Mouse (Mus musculus) kidney, embryonic 15.5 days (tissue): ENCODE measurements around the gene Smarcd2. TPM values are rescaled to one million over a fixed set of nuclear protein-coding genes. Genes with fewer than 3 reads are reported as not detected.
A peak's percentile ranks its signal among the peaks of the same experiment; 100 is the strongest.
"Not testable (repeated sequence)": the region's sequence is repeated elsewhere in the genome, so short reads cannot be mapped to it uniquely, and the experiment has no call there.

Source experiments
- ATAC-seq: fragments of 200-750 bp; cut with Nextera tagmentation; replicated peaks from 2 replicates; pipeline ENCODE4 v1.8.0; 2017; ENCODE audit warnings: moderate TSS enrichment; ENCODE audit not compliant: low FRiP score
- H3K27ac ChIP-seq: fragments of 300-500 bp; sonication (generic); 2 replicates; pipeline ENCODE4 v1.5.1; 2015; ENCODE audit warnings: mild to moderate bottlenecking, inconsistent platforms
- H3K27me3 ChIP-seq: fragments of 300-500 bp; sonication (generic); 2 replicates; pipeline ENCODE4 v1.6.1; 2015; ENCODE audit warnings: inconsistent platforms
- H3K36me3 ChIP-seq: fragments of 300-500 bp; sonication (generic); 2 replicates; pipeline ENCODE4 v1.6.1; 2015; ENCODE audit warnings: inconsistent platforms
- H3K4me1 ChIP-seq: fragments of 300-500 bp; sonication (generic); 2 replicates; pipeline ENCODE4 v1.6.1; 2015; ENCODE audit warnings: inconsistent platforms
- H3K4me2 ChIP-seq: fragments of 300-500 bp; sonication (generic); 2 replicates; pipeline ENCODE4 v1.6.1; 2015; ENCODE audit warnings: moderate library complexity, mild to moderate bottlenecking, inconsistent platforms
- H3K4me3 ChIP-seq: fragments of 300-500 bp; sonication (generic); replicated peaks from 2 replicates; pipeline ENCODE4 v1.5.1; 2015; ENCODE audit warnings: mild to moderate bottlenecking, inconsistent platforms
- H3K9ac ChIP-seq: fragments of 300-500 bp; sonication (generic); 2 replicates; pipeline ENCODE4 v1.6.1; 2015; ENCODE audit warnings: mild to moderate bottlenecking, inconsistent platforms
- H3K9me3 ChIP-seq: fragments of 300-500 bp; sonication (generic); replicated peaks from 2 replicates; pipeline ENCODE4 v1.6.1; 2016; ENCODE audit warnings: inconsistent platforms
- WGBS: fragments of 180-500 bp; shearing (Covaris S2); methylation state at CpG from one replicate; pipeline ENCODE4 v1.1.7; 2015; ENCODE audit warnings: mixed read lengths; 5-methylcytosine and 5-hydroxymethylcytosine counted together
- polyA plus RNA-seq: library from polyadenylated mRNA; unstranded; fragments of >200 nt; fragmentation: Nextera tagmentation; extraction: Ambion mirVana; gene quantifications from 2 replicates; pipeline ENCODE4 v1.2.1, GENCODE M21; 2015

The Smarcd2 gene
- polyA plus RNA-seq, 1 experiment from 2014 or later, result 57.8 TPM

DNA sequence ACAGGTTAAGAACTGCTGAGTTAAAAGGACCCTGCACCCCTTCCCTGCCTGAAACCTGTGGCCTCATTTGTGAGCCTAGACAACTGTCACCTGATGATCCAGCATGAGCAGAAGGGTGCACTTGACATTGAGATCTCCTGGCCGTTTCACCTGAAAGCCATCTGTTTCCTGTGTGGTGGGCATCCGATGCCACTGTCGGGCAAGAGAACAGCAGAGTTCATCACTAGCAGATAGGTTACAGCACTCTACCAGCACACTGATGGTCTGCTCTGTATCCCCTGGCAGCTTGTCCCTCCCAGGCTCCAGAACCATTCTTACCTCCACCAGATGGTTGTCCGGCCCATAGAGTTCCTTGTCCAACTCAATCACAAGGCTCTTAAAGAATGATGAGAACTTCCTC is 7.2 kb downstream of the Smarcd2 start:
- Histone ChIP-seq H3K4me1 (peaks cover 36% of the 10 kb centered on the region), H3K27me3 (no peaks in the 10 kb centered on the region), H3K4me3 (no peak overlapping the region), H3K9me3 (no peaks in the 10 kb centered on the region), H3K4me2 (no peak overlapping the region), H3K36me3 (peaks cover 78% of the 10 kb centered on the region), H3K9ac (no peak overlapping the region), H3K27ac (no peak overlapping the region)
- 86% methylated on average over 4 of the region's 4 CpGs for WGBS
- no peak for ATAC-seq

DNA sequence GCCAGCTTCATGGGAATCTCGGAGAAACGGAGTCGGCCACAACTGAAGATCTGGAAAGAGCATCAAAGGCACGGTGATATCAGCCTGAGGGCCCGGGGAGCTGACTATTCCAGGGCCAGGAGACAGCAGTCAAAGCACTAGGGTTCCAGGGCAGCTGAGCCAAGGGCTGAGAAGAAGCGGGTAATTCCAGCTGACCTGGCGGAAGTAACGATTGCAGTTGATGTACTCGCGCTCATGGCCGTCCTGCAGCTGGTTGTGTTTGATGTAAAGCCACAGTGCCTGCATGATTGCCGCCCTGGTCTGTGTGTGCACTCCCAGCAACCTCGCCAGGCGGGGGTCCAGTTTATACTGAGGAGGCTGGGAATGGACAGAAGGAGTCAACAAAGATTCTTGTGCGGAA is 7.8 kb downstream of the Smarcd2 start:
- WGBS, result 89% methylated on average over 15 of the region's 15 CpGs
- no peaks in the 10 kb centered on the region for H3K27me3 ChIP-seq
- no peak for ATAC-seq
- H3K9me3 ChIP-seq, result no peaks in the 10 kb centered on the region
- no peak overlapping the region for H3K27ac ChIP-seq
- H3K4me1 ChIP-seq, result peaks cover 31% of the 10 kb centered on the region
- no peak overlapping the region for H3K4me3 ChIP-seq
- H3K9ac ChIP-seq, result no peak overlapping the region
- peaks cover 76% of the 10 kb centered on the region for H3K36me3 ChIP-seq
- no peak overlapping the region for H3K4me2 ChIP-seq

DNA sequence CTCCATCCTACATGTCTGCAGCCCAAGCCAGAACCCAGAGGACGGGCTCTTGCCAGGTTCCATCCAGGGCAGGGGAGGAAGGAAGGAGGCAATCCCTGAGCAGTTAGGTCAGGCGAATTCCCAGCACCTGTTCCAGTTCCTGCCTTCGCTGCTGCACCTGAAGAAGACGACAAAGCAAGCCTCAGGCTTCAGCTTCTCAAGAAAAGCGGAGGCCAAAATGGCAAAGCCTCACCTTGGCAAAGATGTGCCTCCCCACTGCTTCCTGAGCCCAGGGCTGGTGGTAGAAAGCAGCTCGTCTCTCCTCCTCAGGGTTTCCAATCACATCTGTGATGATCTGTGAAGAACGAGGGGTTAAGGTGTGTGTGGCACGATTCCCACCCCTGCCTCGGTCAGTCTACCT is 8.8 kb downstream of the Smarcd2 start:
- Histone ChIP-seq H3K4me2 (no peak overlapping the region), H3K27ac (no peak overlapping the region), H3K36me3 (peaks cover 85% of the 10 kb centered on the region), H3K4me3 (no peak overlapping the region), H3K27me3 (no peaks in the 10 kb centered on the region), H3K9ac (no peak overlapping the region), H3K9me3 (no peaks in the 10 kb centered on the region), H3K4me1 (peaks cover 25% of the 10 kb centered on the region)
- ATAC-seq, result no peak
- 89% methylated on average over 9 of the region's 9 CpGs for WGBS

DNA sequence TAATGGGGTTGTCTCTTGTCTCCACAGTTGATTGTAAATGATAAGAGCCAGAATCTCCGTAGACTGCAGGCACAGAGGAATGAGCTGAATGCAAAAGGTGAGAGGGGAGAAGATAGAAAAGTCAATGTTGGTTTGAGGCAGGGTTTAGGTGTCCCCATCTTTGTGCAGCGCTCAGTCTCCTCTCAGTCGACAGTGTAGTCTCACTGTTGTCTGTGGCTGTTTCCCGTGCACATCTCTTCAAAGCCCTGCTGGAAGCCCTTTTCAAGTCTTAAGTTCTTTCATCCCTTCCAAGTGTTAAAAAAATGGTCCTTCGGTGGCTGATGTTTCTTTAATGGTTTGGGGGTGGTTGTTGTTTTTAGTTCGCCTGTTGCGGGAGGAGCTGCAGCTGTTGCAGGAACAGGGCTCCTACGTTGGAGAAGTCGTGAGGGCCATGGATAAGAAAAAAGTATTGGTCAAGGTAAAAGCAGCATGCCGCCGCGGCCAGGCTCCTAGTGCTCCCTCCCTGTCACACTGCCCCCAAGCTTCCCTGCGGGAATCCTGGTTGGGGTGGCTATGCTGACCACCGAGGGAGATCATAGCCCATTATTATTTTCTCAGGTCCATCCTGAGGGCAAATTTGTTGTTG is 11.8 kb downstream of the Smarcd2 start:
- H3K4me2 ChIP-seq, result no peak overlapping the region
- H3K9ac ChIP-seq, result no peak overlapping the region
- H3K36me3 ChIP-seq, result peaks cover 82% of the 10 kb centered on the region
- H3K4me3 ChIP-seq, result no peak overlapping the region
- WGBS, result 60% methylated on average over 14 of the region's 14 CpGs
- no peaks in the 10 kb centered on the region for H3K27me3 ChIP-seq
- H3K4me1 ChIP-seq, result peaks cover 16% of the 10 kb centered on the region
- H3K9me3 ChIP-seq, result no peaks in the 10 kb centered on the region
- no peak overlapping the region for H3K27ac ChIP-seq
- ATAC-seq, result no peak

DNA sequence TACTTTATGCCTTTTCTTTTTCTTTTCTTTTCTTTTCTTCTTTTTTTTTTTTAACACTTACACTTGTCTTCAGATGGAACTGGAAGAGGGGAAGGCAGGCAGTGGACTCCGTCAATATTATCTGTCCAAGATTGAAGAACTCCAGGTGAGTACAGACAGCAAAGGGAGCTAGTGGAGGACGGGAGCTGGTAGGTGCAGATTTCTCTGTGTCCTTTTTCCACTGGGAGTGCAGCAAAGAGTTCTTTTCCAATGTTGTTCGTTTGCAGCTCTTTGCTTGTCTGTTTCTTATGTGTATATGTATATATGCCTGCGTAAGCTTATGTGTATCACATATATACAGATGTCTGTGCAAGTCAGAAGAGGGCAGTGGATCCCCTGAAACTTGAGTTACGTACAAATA is 16.0 kb downstream of the Smarcd2 start:
- peak overlapping the region; percentile 73 for H3K4me3 ChIP-seq
- no peaks in the 10 kb centered on the region for H3K27me3 ChIP-seq
- peak overlapping the region; percentile 81; the same call in 1 of the 2 replicates for H3K27ac ChIP-seq
- ATAC-seq, result no peak
- peak overlapping the region; percentile 84 for H3K9ac ChIP-seq
- 67% methylated on average over 5 of the region's 5 CpGs for WGBS
- H3K4me2 ChIP-seq, result peak overlapping the region; percentile 87
- H3K9me3 ChIP-seq, result no peaks in the 10 kb centered on the region
- peaks cover 28% of the 10 kb centered on the region for H3K4me1 ChIP-seq
- H3K36me3 ChIP-seq, result peaks cover 70% of the 10 kb centered on the region

DNA sequence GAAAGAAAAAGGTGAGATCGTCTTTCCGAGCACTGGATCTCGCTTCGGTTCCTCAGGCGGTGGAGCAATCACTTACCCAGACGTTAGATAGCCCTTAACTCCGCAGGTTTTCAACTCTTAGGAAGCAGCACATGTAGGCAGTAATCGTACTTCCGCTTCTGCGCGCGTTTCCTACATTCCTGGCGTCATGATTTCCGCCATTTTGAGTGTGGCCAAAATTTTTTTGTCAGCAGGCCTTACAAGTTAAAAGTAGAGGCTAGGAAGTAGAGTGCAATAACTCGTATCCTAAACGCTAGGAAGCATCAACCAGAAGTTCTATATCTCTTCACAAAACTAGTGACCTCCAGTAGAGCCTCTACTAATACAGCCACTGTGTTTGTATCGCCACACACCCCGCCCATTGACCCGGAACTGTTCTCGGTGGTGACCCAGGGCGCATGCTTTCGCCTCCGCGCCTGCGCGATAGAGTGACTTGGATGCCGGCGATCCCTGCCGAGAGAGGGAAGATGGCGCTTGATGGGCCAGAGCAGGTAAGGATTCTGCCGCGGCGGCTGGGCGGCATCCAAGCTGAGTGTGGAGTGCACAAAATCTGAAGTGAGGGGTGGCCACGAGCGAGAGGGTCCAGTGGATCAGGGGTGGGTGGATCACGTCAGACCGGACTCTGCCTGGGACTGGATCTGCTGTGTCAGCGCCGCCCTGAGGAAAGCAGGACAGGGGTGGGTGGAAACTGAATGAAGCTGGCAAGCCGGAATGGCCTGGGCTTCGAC is 16.9 kb downstream of the Smarcd2 start, which contains the start of the genes Ftsj3 and Psmc5:
Ftsj3 (minus strand) TSS at position 395 of the 767 bp plus-strand sequence.
Psmc5 (plus strand) TSS at position 470 of the 767 bp plus-strand sequence.
- Histone ChIP-seq H3K4me1 (peaks cover 26% of the 10 kb centered on the region), H3K27me3 (no peaks in the 10 kb centered on the region), H3K4me3 (peak within 1 kb of the TSS; percentile 73), H3K9ac (peak within 1 kb of the TSS; percentile 84), H3K27ac (peak within 1 kb of the TSS; percentile 81), H3K36me3 (peaks cover 70% of the 10 kb centered on the region), H3K9me3 (no peaks in the 10 kb centered on the region), H3K4me2 (peak within 1 kb of the TSS; percentile 87)
- under 1% methylated on average over 42 of the region's 42 CpGs for WGBS
- peak; percentile 97 for ATAC-seq

DNA sequence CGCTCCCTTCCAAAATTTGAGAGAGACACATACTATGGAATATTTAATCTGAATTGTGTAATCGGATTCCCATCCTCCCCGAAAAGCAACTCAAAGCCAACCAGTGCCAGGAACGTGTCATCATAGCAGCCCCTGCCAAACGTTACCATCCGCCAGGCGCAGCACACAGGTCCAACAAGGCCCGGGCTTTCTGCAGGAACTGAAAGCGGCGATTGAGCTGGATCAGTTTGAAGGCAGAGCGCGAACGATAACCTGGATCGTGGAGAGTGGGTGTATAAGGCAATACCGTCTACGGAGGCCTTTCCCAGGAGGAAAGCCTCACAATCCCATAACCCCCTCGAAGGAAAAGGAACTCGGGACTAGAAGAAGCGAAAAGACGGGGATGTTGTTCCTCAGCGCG is 17.6 kb downstream of the Smarcd2 start:
- H3K27me3 ChIP-seq, result no peaks in the 10 kb centered on the region
- H3K4me2 ChIP-seq, result peak overlapping the region; percentile 87
- ATAC-seq, result no peak
- no peaks in the 10 kb centered on the region for H3K9me3 ChIP-seq
- 2% methylated on average over 22 of the region's 22 CpGs for WGBS
- H3K27ac ChIP-seq, result peak overlapping the region; percentile 81; the same call in 1 of the 2 replicates
- H3K36me3 ChIP-seq, result peaks cover 72% of the 10 kb centered on the region
- peak overlapping the region; percentile 73 for H3K4me3 ChIP-seq
- peak overlapping the region; percentile 74 for H3K9ac ChIP-seq
- H3K4me1 ChIP-seq, result peaks cover 22% of the 10 kb centered on the region

DNA sequence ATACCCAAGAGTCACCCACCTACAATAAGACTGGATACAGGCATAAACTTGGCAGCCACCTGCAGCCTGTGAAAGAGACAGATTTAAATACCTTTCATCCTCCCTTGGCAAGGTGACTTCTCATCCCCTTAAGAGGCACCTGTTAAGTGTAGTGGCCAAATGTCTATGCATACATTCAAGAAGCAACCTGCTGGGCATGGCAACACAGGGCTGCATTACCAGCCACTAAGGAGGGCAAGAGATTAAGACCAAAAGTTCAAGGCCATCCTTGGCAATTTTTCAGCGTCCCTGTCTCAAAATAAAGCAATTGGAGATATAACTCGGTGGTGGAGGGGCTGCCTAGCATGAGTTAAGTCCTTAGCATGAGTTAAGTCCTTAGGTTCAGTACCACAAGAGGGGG is 18.0 kb downstream of the Smarcd2 start:
- Histone ChIP-seq H3K27ac (0 out of 2 replicates have a peak overlapping the region, but pooled peaks have one; percentile 81), H3K27me3 (no peaks in the 10 kb centered on the region), H3K4me2 (peak overlapping the region; percentile 87), H3K4me1 (peaks cover 22% of the 10 kb centered on the region), H3K9me3 (no peaks in the 10 kb centered on the region), H3K9ac (peak overlapping the region; percentile 74), H3K36me3 (peaks cover 74% of the 10 kb centered on the region), H3K4me3 (peak overlapping the region; percentile 73)
- 12% methylated on average over 2 of the region's 2 CpGs for WGBS
- ATAC-seq, result no peak

DNA sequence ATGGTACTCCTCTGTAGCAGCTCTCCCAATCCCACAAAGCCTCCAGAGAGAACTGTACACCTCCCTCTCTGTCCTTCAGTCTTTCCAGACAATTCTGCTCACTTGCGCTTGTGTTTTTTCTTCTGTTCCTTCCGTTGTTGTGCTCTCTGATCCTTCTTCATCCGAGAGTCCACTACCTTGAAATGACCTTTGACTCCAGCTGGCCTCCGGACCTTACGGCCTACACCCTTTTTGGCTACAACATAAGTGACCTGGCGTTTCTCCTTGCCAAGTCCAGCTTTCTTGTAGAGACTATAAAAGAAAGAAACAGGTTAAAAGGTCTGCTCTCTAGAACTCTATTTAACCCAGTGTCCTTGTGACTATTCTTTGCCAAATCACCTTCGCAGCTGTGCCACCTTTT is 23.4 kb downstream of the Smarcd2 start:
- H3K9ac ChIP-seq, result no peak overlapping the region
- no peak for ATAC-seq
- 87% methylated on average over 7 of the region's 7 CpGs for WGBS

DNA sequence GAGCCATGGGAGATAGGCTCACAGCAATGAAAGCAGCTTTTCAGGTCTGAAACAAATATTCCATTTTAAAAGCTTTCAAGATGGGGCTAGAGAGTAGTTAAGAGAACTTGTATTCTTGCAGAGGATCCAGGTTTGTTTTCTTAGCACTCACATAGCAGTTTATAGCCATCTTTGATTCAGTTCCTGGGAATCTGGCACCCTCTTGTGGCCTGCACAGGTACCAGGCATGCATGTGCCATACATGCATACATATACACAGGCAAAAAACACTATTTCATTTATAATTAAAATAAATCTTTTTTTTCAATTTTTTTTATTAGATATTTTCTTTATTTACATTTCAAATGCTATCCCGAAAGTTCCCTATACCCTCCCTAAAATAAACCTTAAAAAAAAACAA is 25.9 kb downstream of the Smarcd2 start:
- H3K9ac ChIP-seq, result no peak overlapping the region
- H3K4me3 ChIP-seq, result no peak overlapping the region
- no peaks in the 10 kb centered on the region for H3K27me3 ChIP-seq
- H3K9me3 ChIP-seq, result peaks cover 3% of the 10 kb centered on the region; the same call in 1 of the 2 replicates
- no peak overlapping the region for H3K27ac ChIP-seq
- peaks cover 100% of the 10 kb centered on the region for H3K36me3 ChIP-seq
- H3K4me1 ChIP-seq, result no peaks in the 10 kb centered on the region
- no peak for ATAC-seq
- 85% methylated on average over 1 of the region's 1 CpGs for WGBS
- H3K4me2 ChIP-seq, result no peak overlapping the region

More for the DNA sequence above, 23.4 kb downstream of the Smarcd2 start:
- no peaks in the 10 kb centered on the region for H3K27me3 ChIP-seq
- peaks cover 3% of the 10 kb centered on the region; the same call in 1 of the 2 replicates for H3K9me3 ChIP-seq
- H3K4me3 ChIP-seq, result no peak overlapping the region
- H3K4me1 ChIP-seq, result peaks cover 3% of the 10 kb centered on the region; the same call in 1 of the 2 replicates
- H3K36me3 ChIP-seq, result peaks cover 100% of the 10 kb centered on the region
- H3K27ac ChIP-seq, result no peak overlapping the region
- no peak overlapping the region for H3K4me2 ChIP-seq

DNA sequence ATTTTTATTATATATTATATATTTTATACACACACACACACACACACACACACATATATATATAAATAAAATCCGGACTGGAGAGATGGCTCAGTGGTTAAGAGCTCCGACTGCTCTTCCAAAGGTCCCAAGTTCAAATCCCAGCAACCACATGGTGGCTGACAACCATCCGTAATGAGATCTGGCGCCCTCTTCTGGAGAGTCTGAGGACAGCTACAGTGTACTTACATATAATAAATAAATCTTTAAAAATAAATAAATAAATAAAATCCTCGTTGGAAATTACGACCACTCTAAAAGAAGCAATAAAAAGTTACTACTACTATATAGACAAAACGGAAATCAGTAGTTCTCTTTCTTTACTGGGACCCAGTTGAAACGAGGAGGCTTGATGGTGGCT is 38.8 kb downstream of the Smarcd2 start:
- not testable (repeated sequence) for H3K27me3 ChIP-seq, H3K9me3 ChIP-seq, H3K4me3 ChIP-seq, H3K9ac ChIP-seq, H3K27ac ChIP-seq, ATAC-seq, H3K4me1 ChIP-seq, H3K4me2 ChIP-seq
- 73% methylated on average over 8 of the region's 8 CpGs for WGBS
- H3K36me3 ChIP-seq, result peaks cover 82% of the 10 kb centered on the region

DNA sequence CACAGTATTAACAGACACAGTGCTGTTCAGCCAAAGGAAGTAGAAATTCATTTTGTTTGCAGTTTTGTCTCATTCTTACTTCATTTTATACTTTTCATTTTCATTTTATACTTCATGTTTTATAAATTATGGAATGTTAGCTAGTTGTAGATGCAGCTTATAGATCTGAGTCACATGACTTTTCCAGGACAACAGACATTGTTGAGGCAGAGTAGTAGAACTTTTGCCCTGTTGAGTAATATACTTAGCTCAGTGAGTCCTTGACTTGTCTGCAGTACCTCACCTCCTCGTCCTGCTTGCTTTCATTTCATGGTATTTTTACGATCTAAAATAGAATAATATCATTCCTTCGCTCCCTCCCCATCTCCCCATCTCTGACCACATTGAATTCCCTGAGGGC is 52.2 kb downstream of the Smarcd2 start:
- H3K36me3 ChIP-seq, result peaks cover 21% of the 10 kb centered on the region
- no peak overlapping the region for H3K9ac ChIP-seq
- ATAC-seq, result no peak
- no peaks in the 10 kb centered on the region for H3K9me3 ChIP-seq
- no peak overlapping the region for H3K4me2 ChIP-seq
- H3K4me3 ChIP-seq, result no peak overlapping the region
- H3K27me3 ChIP-seq, result no peaks in the 10 kb centered on the region
- 87% methylated on average over 3 of the region's 3 CpGs for WGBS
- H3K27ac ChIP-seq, result no peak overlapping the region
- H3K4me1 ChIP-seq, result peaks cover 15% of the 10 kb centered on the region
